Mouse (Mus musculus) monocyte, adult 2 months (primary cell): ENCODE results near the gene Jmjd1c.

Source experiments
- DNase-seq, 2 experiments: peaks; one replicate each; pipeline ENCODE4 v3.0.0; 2022; ENCODE audit warnings: low spot score in 2 of 2, low read depth in 1 of 2

Jmjd1c gene

DNA sequence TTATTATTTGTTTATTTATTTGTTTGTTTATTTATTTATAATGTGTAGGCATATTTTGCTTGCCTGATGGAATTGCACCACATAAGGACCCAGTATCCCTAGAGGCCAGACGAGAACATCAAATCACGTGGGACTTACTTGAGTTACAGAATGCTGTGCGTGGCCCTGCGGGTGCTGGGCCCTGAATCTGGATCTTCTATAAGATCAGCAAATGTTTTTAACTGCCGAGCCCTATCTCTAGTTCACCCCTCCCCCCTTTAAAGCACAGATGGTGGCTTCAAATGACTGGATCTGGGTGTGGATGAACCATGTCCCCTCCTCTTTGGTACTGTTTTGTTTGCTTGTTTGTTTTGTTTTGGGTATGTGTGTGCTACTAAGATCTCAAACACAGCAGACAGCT lies 199.4 kb downstream of the Jmjd1c start:
- no peak for DNase-seq

DNA sequence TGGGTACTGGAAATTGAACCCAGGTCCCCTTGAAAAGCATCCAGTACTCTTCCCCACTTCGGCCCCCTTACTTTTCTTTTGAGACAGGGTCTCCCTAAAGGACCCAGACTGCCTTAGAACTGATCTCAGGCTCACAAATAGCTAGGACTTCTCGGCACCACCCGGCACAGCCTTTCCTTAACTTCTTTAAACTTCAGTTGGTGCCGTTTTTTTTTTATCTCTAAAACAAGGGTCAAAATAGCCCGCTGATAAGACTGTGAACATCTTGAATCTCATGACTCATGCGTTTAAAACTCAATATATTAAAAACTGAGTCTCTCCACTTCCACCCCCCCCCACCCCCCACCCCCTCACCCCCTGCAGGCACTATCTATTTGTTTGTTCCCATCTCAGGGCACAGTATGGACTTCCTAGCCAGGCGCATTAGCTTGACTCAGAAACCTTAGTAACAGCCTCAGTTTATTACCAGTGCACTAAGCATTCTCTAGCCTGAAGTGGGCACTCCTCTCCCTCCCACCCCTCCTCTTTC lies 200.1 kb downstream of the Jmjd1c start:
- DNase-seq = no peak

DNA sequence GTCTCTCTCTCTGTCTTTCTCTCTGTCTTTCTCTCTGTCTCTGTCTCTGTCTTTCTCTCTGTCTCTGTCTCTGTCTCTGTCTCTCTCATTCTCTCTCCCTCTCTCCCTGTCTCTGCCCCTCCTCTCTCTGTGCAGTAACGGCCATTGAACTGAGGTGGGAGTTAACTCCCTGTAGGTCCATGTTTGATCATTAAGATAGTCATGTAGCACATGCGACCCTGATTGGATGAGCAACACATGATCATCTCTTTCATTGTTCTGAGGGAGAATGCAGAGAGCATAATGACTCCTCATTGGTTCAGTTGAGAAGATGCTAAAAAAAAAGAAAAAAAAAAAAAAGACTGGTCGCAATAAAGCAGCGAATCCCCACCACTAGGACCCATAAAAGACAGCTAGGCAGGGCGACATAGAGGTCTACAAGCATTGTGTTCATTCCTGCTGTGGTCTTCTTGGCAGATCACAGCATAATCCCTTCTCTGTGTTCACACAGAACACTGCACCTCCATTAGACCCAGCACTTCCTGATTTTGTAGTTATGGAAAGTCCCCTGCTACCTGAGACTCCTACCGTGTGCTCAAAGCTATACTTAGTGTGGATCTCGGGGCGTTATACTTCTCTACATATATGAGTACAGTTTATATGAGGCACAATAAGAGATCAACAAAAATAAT lies 200.7 kb downstream of the Jmjd1c start:
- no peak for DNase-seq

DNA sequence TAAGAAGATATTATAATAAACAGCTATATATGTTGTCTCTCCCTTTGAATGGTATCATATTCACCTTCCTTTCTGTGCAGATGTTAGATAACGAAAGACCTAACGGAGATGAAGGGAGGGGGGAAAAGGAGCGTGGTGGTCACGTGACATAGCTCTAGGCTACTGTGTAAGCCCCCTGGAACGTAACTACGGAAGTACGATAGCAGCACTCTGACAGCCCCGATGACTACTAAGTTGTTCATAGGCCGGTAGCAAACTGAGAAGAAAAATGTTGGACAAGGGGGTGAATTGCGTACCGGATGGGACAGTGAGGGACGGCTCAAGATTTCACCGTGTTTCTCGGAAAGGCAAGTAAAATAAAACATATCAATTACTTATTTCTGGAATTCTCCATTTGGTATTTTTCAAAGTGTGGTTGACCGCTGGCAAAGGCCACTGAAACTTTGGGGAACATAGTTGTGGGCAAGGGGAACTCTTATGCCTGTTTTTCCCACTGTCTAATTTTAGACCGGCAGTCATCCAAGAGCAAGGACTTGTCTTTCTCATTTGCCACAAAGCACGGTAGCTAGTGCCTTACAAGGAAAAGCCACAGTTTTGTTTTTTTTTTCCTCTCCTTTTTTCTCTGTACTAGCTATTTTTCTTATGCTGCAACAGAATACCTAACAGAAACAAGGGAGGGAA lies 201.4 kb downstream of the Jmjd1c start:
- no peak for DNase-seq

DNA sequence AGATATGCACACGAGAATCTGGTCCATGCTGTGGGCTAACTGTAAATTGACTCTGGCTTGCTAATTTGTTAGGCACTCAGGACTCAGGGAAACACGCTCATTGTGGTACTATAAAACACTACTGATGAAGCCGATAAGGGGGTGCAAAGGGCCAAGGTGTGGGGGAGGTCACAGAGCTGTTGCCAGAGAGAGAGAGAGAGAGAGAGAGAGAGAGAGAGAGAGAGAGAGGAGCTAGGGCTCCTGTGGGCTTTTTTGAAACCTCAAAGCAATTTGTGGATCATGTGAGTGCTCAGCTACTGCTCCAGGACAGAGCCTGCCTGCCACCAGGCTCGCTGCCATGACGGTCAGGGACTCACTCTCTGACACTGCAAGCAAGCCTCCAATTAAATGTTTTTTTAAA lies 202.9 kb downstream of the Jmjd1c start:
- no peak for DNase-seq

DNA sequence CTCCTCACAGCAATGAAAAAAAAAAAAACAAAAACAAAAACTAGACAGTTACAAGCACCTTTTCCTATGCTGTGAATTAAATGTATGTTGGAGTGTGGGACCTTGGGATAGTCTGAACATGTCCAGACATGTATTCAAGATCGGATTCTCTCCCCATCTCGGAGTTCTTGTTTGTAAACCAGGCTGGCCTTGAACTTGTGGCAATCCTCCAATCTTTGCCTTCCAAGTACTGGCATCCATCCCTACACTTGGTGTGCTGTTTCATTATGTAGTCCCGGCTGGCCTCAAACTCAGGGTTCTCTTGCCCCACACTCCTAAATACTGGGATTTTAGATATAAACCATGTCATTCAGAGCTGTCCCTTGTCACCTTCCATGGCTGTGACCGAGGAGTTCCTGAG lies 203.4 kb downstream of the Jmjd1c start:
- DNase-seq = no peak

DNA sequence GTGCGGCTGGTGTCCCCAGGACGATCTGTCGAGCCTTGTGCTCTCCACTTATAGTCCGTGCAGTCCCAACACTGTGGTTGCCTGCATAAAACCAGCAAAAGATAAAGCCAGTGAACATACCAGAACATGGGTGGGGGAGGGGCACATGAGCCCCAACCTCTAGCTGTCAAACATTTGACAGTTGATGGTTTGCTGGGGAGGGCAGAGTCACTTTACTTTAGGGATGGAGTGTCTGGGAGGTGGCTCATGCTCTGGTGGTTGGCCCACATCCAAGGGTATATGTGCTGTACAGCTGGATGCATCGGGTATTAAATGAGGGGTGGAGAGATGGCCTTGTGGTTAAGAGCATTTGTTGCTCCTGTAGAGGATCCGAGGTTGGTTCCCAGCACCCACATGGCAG lies 205.1 kb downstream of the Jmjd1c start:
- no peak for DNase-seq

DNA sequence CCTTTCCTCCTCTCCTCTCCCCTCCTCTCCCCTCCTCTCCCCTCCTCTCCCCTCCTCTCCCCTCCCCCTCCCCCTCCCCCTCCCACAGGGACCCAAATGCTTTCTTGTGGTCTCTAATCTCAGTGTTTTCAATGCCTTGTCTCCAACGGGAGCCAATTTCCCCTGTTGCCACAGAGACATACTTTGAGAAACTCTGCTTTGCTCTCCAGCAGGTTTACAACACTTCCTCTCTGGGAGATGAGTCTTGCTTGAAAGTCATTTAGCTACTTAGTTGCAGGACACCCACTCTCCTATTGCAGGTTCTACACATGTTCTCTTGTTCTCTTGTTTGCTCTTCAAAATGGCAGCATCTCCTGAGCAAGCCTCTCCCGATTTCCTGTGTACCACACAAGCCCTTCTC lies 206.4 kb downstream of the Jmjd1c start:
- DNase-seq = no peak
